Mouse (Mus musculus): ENCODE measurements around the gene Riiad1. TPM values are rescaled to one million over a fixed set of nuclear protein-coding genes. Genes with fewer than 3 reads are reported as not detected.

Riiad1 gene
- polyA plus RNA-seq (2012; rRNA removed), result 0.12 TPM in 2 replicates

DNA sequence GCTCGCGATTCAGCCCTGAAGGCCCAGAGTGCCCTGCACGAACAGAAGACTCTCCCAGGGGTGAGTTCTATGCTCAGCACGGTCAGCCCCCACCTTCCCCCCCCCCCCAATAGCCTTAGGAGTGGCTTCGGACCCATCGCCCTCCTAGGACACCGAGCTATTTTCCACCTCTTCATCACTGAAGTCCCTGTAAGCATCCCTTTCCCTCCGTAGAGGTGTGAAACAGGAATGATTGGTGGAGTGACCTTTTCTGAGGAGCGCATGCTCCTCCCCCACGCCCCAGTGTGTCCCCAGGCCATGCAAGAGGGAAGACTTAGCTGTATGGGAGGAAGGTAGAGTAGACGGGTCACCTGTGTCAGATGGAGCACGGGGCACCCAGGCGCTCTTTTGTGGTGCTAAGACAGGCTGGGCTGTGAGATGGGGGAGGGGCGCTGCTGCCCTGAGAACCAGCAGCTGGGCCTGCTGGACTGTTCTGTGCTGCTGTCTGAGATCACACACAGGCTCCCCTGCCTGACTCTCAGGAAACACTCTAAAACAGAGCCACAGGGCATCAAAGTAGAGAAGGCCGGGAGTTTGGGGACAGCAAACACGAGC, at the start of gene Riiad1:
TSS of gene Riiad1 (minus strand) at position 51 of the 594 bp plus-strand sequence.

GRCm38 (mm10) chr3:94477981-94478422, 2.1 kb downstream of the Riiad1 start, which contains the start of gene Celf3:
TSS of gene Celf3 (plus strand) at chr3:94478295.

DNA sequence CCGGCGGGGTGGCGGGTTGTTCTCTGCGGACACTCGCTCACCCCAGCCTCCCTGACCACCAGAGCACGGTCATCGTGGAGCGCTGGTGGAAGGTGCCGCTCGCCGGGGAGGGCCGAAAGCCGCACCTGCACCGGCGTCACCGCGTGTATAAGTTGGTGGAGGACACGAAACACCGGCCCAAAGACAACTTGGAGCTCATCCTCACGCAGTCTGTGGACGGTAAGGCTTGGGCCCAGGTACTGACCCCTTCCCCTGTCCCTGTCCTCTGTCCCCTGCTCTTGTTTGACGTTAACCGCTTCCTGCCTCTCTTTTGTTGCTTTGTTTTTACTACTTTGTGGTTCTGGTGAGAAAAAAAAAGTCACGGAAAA, 36.6 kb downstream of the Riiad1 start, which contains the start of gene Oaz3:
TSS of gene Oaz3 (minus strand) at position 319 of the 368 bp plus-strand sequence.

GRCm38 (mm10) chr3:94442951-94443596, 37.1 kb downstream of the Riiad1 start, which contains the start of gene Mrpl9:
TSS of gene Mrpl9 (plus strand) at chr3:94443318.

Other genes with a start within 250 kb of the Riiad1 start
- not detected in 2 replicates for gene Gm4778, start 216.3 kb downstream of the Riiad1 start, polyA plus RNA-seq (2012; rRNA removed)
- 1.2 and 1.3 TPM in 2 replicates for gene Them4, start 170.3 kb downstream of the Riiad1 start, polyA plus RNA-seq (2012; rRNA removed)
- not detected in 2 replicates for gene Them5, start 138.2 kb downstream of the Riiad1 start, polyA plus RNA-seq (2012; rRNA removed)
- 0.02 and 0.03 TPM in 2 replicates for gene C2cd4d, start 117.9 kb downstream of the Riiad1 start, polyA plus RNA-seq (2012; rRNA removed)
- gene Rorc, start 107.5 kb downstream of the Riiad1 start, polyA plus RNA-seq (2012; rRNA removed), result 0.57 and 0.76 TPM in 2 replicates
- 0.01 TPM in 2 replicates for gene Lingo4, start 81.8 kb downstream of the Riiad1 start, polyA plus RNA-seq (2012; rRNA removed)
- 2.4 and 3.3 TPM in 2 replicates for gene Tdrkh, start 67.1 kb downstream of the Riiad1 start, polyA plus RNA-seq (2012; rRNA removed)
- 35.3 and 41.5 TPM in 2 replicates for gene Mrpl9, start 37.0 kb downstream of the Riiad1 start, polyA plus RNA-seq (2012; rRNA removed)
- 0.03 TPM in 1 of 2 replicates, not detected in the other for gene Oaz3, start 36.4 kb downstream of the Riiad1 start, polyA plus RNA-seq (2012; rRNA removed)
- 0.02 and 0.15 TPM in 2 replicates for gene Celf3, start 2.0 kb downstream of the Riiad1 start, polyA plus RNA-seq (2012; rRNA removed)
- gene Snx27, start 102.4 kb upstream of the Riiad1 start, polyA plus RNA-seq (2012; rRNA removed), result 6.1 and 6.7 TPM in 2 replicates
- gene Gm10972, start 162.8 kb upstream of the Riiad1 start, polyA plus RNA-seq (2012; rRNA removed), result not detected in 2 replicates
- 5.9 and 6.1 TPM in 2 replicates for gene Tuft1, start 178.5 kb upstream of the Riiad1 start, polyA plus RNA-seq (2012; rRNA removed)
- gene Selenbp2, start 213.2 kb upstream of the Riiad1 start, polyA plus RNA-seq (2012; rRNA removed), result 16.9 and 20.6 TPM in 2 replicates

All from liver, embryonic 14 days (tissue).